Mouse (Mus musculus): ENCODE results near the gene Spice1. TPM values are rescaled to one million over a fixed set of nuclear protein-coding genes. Genes with fewer than 3 reads are reported as not detected.

Gene Spice1
- polyA plus RNA-seq, 1 experiment: 14.9 TPM

- TF ChIP-seq POLR2A (IDR thresholded peaks at IDR 0.05; ENCODE audit: borderline replicate concordance, insufficient read depth, low read length) (no peak), CTCF (IDR thresholded peaks at IDR 0.05; ENCODE audit: borderline replicate concordance, insufficient read depth, low read depth, low read length) (no peak)
- 53% methylated on average over 5 of the region's 5 CpGs for WGBS
- Histone ChIP-seq H3K27me3 (ENCODE audit: control insufficient read depth, insufficient read depth, low read length) (no peaks in the 10 kb centered on the region), H3K27ac (ENCODE audit: insufficient read depth, low read length) (no peak overlapping the region), H3K4me1 (ENCODE audit: control insufficient read depth, insufficient read depth, low read length) (no peaks in the 10 kb centered on the region), H3K4me3 (replicated peaks; ENCODE audit: insufficient read depth, low read depth, low read length) (no peak overlapping the region)
- no peak for DNase-seq
Measured at GRCm38 (mm10) chr16:44381578-44381977, 34.7 kb downstream of the Spice1 start.

GRCm38 (mm10) chr16:44383549-44383948 lies 36.6 kb downstream of the Spice1 start:
- TF ChIP-seq CTCF (IDR thresholded peaks at IDR 0.05; ENCODE audit: borderline replicate concordance, insufficient read depth, low read depth, low read length) (no peak), POLR2A (IDR thresholded peaks at IDR 0.05; ENCODE audit: borderline replicate concordance, insufficient read depth, low read length) (no peak)
- WGBS: 53% methylated on average over 2 of the region's 2 CpGs
- H3K27ac ChIP-seq (ENCODE audit: insufficient read depth, low read length): no peak overlapping the region
- DNase-seq: no peak
- no peak overlapping the region for H3K4me3 ChIP-seq (replicated peaks; ENCODE audit: insufficient read depth, low read depth, low read length)
- no peaks in the 10 kb centered on the region for H3K4me1 ChIP-seq (ENCODE audit: control insufficient read depth, insufficient read depth, low read length)
- no peaks in the 10 kb centered on the region for H3K27me3 ChIP-seq (ENCODE audit: control insufficient read depth, insufficient read depth, low read length)

- no peak overlapping the region for H3K4me3 ChIP-seq (replicated peaks; ENCODE audit: insufficient read depth, low read depth, low read length)
- H3K27ac ChIP-seq (ENCODE audit: insufficient read depth, low read length): no peak overlapping the region
- DNase-seq: no peak
- H3K27me3 ChIP-seq (ENCODE audit: control insufficient read depth, insufficient read depth, low read length): no peaks in the 10 kb centered on the region
- H3K4me1 ChIP-seq (ENCODE audit: control insufficient read depth, insufficient read depth, low read length): no peaks in the 10 kb centered on the region
- WGBS: 93% methylated on average over 1 of the region's 1 CpGs
- no peak for TF ChIP-seq CTCF (IDR thresholded peaks at IDR 0.05; ENCODE audit: borderline replicate concordance, insufficient read depth, low read depth, low read length)
- TF ChIP-seq POLR2A (IDR thresholded peaks at IDR 0.05; ENCODE audit: borderline replicate concordance, insufficient read depth, low read length): no peak
Measured at GRCm38 (mm10) chr16:44384251-44384650, 37.3 kb downstream of the Spice1 start.

DNA sequence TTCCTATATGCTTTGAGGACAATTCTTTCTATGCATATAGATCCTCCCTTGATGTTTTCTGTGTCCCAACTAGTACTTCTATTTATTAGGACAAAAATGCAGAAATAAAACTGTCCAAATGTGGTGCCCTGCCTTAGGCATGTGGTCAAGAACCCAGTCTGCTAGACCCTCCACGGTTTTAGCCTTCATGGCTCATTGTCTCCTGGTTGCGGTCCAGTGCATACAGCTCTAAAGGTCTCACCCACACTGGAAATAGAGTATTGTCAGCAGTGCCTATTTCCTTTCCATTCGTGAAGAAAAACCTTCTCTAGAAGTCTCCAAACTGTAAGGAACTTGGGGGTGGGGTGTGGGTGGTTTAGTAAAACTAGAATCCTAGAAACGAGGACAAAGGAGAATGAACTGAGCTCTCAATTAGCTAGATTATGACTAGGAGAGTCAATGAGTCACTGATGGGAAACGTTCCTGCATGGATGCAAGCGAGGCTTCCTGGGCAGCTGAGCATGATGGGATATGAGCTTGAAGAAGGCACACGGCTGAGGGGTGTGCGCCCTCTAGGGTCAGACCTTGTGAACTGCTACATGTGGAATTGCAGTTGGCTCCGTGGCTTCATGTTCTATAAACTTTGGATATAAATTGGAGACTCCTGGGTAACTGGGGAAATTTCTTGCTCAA lies 45.1 kb downstream of the Spice1 start:
- Histone ChIP-seq H3K27ac (ENCODE audit: insufficient read depth, low read length) (no peak overlapping the region), H3K27me3 (ENCODE audit: control insufficient read depth, insufficient read depth, low read length) (no peaks in the 10 kb centered on the region), H3K4me3 (replicated peaks; ENCODE audit: insufficient read depth, low read depth, low read length) (no peak overlapping the region), H3K4me1 (ENCODE audit: control insufficient read depth, insufficient read depth, low read length) (no peaks in the 10 kb centered on the region)
- TF ChIP-seq CTCF (IDR thresholded peaks at IDR 0.05; ENCODE audit: borderline replicate concordance, insufficient read depth, low read depth, low read length) (peak; percentile 78), POLR2A (IDR thresholded peaks at IDR 0.05; ENCODE audit: borderline replicate concordance, insufficient read depth, low read length) (no peak)
- peak; percentile 26 for DNase-seq
- 30% methylated on average over 9 of the region's 9 CpGs for WGBS

DNA sequence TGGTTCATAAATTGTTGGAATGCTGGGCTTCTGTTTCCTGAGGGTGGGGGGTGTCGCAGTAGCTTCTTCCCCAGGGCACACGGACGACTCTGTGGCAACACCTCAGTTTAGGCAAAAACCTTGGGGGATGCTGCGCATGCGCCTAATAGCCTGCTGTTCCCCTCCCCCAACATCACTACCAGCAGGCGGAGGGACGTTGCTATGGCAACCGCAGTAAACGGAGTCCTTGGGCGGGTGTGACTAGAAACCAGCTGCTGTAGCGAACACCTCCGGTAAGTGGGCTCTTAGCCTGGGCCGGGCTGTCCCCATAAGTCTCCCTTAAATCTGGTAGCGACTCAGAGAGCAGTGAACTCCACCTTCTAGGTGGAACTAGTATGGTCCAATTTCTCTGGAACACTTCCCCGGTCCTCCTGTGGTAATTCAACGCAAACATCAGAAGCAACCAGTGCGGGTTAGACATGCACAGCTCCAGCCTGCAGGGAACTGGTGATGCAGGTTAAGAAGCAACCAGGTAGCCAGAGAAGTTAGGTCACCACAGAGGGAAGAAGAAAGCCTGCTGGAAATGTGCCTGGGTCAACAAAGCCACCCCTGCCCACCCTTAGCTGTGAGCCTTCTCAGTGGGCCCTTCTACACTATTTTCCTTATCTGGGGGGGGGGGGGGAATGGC lies 47.8 kb downstream of the Spice1 start, which contains the start of gene Cfap44:
Cfap44 (plus strand) TSS at position 220 of the 667 bp plus-strand sequence.
- no peak within 1 kb of the TSS for H3K27ac ChIP-seq (ENCODE audit: insufficient read depth, low read length)

GRCm38 (mm10) chr16:44404933-44405332 lies 58.0 kb downstream of the Spice1 start:
- TF ChIP-seq CTCF (IDR thresholded peaks at IDR 0.05; ENCODE audit: borderline replicate concordance, insufficient read depth, low read depth, low read length): no peak
- TF ChIP-seq POLR2A (IDR thresholded peaks at IDR 0.05; ENCODE audit: borderline replicate concordance, insufficient read depth, low read length): no peak
- Histone ChIP-seq H3K4me1 (ENCODE audit: control insufficient read depth, insufficient read depth, low read length) (no peaks in the 10 kb centered on the region), H3K27ac (ENCODE audit: insufficient read depth, low read length) (no peak overlapping the region), H3K27me3 (ENCODE audit: control insufficient read depth, insufficient read depth, low read length) (no peaks in the 10 kb centered on the region), H3K4me3 (replicated peaks; ENCODE audit: insufficient read depth, low read depth, low read length) (no peak overlapping the region)
- WGBS: 98% methylated on average over 5 of the region's 5 CpGs
- DNase-seq: no peak

More for the DNA sequence above, 47.8 kb downstream of the Spice1 start, which contains the start of gene Cfap44:
- TF ChIP-seq CTCF (IDR thresholded peaks at IDR 0.05; ENCODE audit: borderline replicate concordance, insufficient read depth, low read depth, low read length): no peak
- TF ChIP-seq POLR2A (IDR thresholded peaks at IDR 0.05; ENCODE audit: borderline replicate concordance, insufficient read depth, low read length): no peak
- Histone ChIP-seq H3K4me1 (ENCODE audit: control insufficient read depth, insufficient read depth, low read length) (no peaks in the 10 kb centered on the region), H3K4me3 (replicated peaks; ENCODE audit: insufficient read depth, low read depth, low read length) (peak within 1 kb of the TSS; percentile 34), H3K27me3 (ENCODE audit: control insufficient read depth, insufficient read depth, low read length) (no peaks in the 10 kb centered on the region)
- peak; percentile 65 to 68 for DNase-seq
- WGBS: 2% methylated on average over 17 of the region's 17 CpGs

DNA sequence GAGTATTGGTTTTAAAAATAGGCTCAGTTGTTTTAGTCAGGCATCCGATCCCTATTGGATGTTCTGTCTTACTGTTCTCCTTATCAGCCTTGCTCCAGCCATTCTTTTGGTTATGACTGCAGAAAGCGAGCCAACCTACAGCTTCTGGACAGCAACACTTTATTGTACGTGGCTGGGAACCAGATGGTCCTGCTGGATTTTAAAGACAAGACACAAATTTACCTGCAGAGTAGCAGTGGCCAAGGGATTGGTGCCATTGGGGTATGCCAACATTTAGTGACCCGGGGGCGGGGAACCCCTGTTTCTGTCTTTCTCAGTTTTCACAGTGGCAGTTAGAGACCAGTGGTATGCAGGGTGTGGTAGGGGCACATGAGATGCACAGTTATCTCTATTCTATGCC lies 60.3 kb downstream of the Spice1 start:
- peak; percentile 35 to 64 for DNase-seq
- TF ChIP-seq CTCF (IDR thresholded peaks at IDR 0.05; ENCODE audit: borderline replicate concordance, insufficient read depth, low read depth, low read length) (no peak), POLR2A (IDR thresholded peaks at IDR 0.05; ENCODE audit: borderline replicate concordance, insufficient read depth, low read length) (no peak)
- H3K27me3 ChIP-seq (ENCODE audit: control insufficient read depth, insufficient read depth, low read length): no peaks in the 10 kb centered on the region
- H3K27ac ChIP-seq (ENCODE audit: insufficient read depth, low read length): no peak overlapping the region
- 81% methylated on average over 5 of the region's 5 CpGs for WGBS
- H3K4me1 ChIP-seq (ENCODE audit: control insufficient read depth, insufficient read depth, low read length): no peaks in the 10 kb centered on the region
- no peak overlapping the region for H3K4me3 ChIP-seq (replicated peaks; ENCODE audit: insufficient read depth, low read depth, low read length)

DNA sequence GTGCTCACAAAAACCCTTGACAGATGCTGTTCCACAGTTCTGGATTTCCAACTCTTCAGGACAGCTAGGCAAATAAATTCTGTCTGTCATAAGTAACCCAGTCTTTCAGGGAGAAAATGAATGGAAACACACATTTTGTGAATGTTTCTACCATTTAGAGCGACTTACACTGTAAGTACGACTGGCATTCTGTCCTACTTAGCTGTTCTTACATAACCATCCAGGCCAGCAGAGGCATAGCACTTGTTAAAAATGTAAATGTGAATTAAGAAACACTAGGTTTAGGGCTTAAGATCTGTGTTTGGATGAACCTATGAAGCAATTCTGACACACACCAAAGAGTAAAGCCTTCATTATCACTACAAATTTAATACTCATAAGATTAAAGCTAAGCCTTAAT lies 61.4 kb downstream of the Spice1 start:
- no peak overlapping the region for H3K4me3 ChIP-seq (replicated peaks; ENCODE audit: insufficient read depth, low read depth, low read length)
- H3K27ac ChIP-seq (ENCODE audit: insufficient read depth, low read length): no peak overlapping the region
- no peak for DNase-seq
- no peaks in the 10 kb centered on the region for H3K4me1 ChIP-seq (ENCODE audit: control insufficient read depth, insufficient read depth, low read length)
- TF ChIP-seq CTCF (IDR thresholded peaks at IDR 0.05; ENCODE audit: borderline replicate concordance, insufficient read depth, low read depth, low read length) (no peak), POLR2A (IDR thresholded peaks at IDR 0.05; ENCODE audit: borderline replicate concordance, insufficient read depth, low read length) (no peak)
- no peaks in the 10 kb centered on the region for H3K27me3 ChIP-seq (ENCODE audit: control insufficient read depth, insufficient read depth, low read length)
- WGBS: 78% methylated on average over 2 of the region's 2 CpGs

All from cerebellum, adult 2 months (tissue).